Mouse (Mus musculus) G1E (cell line): ENCODE data around the gene Rbms2.

Source experiments
- CTCF ChIP-seq: IDR thresholded peaks from 2 replicates; pipeline ENCODE4 v1.5.1; 2012; ENCODE audit warnings: low read depth, low read length, inconsistent platforms, mixed read lengths
- GATA1 ChIP-seq: IDR thresholded peaks from 2 replicates; pipeline ENCODE4 v1.6.1; 2012; ENCODE audit warnings: borderline replicate concordance, low read length, inconsistent platforms, mixed read lengths
- GATA2 ChIP-seq: IDR thresholded peaks from 2 replicates; pipeline ENCODE4 v1.6.1; 2012; ENCODE audit warnings: low read depth, low read length, inconsistent platforms, borderline replicate concordance
- TAL1 ChIP-seq: conservative IDR thresholded peaks from 2 replicates; pipeline ENCODE4 v1.6.1; 2012; ENCODE audit warnings: low read depth, low read length, inconsistent platforms, mixed read lengths

DNA sequence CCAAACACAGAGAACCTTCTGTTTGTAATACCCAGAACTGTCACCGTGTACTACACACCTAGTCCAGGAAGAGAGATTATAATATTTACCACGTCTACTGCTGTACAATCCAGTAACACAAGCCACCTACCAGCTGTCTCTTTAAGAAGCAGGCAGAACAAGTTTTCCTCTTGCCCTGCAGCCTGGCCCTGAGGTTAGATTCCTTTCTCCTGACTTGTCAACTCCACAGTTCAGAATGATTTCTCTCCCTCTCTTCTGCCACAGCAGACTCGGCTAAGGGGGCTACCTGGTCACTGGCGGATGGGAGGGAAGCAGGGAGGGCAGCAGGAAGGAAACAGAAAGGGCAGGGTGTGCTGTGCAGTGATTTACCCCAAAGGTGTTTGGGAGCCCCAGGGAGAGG lies 36.4 kb downstream of the Rbms2 start:
- TF ChIP-seq CTCF (no peak), GATA1 (no peak), TAL1 (no peak), GATA2 (no peak)
